Mouse (Mus musculus): Measurements from ENCODE around the gene Nanos3.
A peak's percentile ranks its signal among the peaks of the same experiment; 100 is the strongest.

Gene Nanos3

GRCm38 (mm10) chr8:84182833-84183232, 2.2 kb downstream of the Nanos3 start:
- no peak for DNase-seq

GRCm38 (mm10) chr8:84180530-84181190, 4.4 kb downstream of the Nanos3 start:
- peak; percentile 67 for DNase-seq

GRCm38 (mm10) chr8:84179946-84180345, 5.1 kb downstream of the Nanos3 start:
- DNase-seq, result no peak

- no peak for DNase-seq
These were observed 6.4 kb downstream of the Nanos3 start for GRCm38 (mm10) chr8:84178592-84178991.

- DNase-seq, result no peak
These were observed 7.6 kb downstream of the Nanos3 start for GRCm38 (mm10) chr8:84177405-84177804.

DNA sequence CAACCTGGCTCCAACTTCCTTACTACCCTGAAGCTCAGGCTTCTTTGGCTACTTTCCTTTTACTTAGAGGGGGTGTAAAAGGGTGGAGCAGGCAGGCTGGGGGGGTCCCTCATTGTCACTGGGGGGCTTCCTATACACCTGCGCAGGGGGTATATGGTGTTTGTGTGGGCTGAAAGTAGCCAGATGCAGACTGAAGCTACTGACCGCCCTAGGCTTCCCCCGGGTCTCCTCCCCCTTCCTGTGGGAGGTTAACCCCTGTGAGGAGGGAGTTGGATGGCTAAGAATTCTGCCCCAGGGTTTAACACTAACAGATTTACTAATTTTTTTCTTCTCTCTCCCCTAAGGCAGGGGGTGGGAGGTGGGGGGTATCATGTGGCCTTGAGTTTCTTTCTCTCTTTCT, 8.5 kb downstream of the Nanos3 start:
- DNase-seq, result no peak

GRCm38 (mm10) chr8:84173861-84174260, 11.2 kb downstream of the Nanos3 start:
- DNase-seq, result peak; percentile 18

GRCm38 (mm10) chr8:84170096-84170495, 14.9 kb downstream of the Nanos3 start:
- DNase-seq, result no peak

DNA sequence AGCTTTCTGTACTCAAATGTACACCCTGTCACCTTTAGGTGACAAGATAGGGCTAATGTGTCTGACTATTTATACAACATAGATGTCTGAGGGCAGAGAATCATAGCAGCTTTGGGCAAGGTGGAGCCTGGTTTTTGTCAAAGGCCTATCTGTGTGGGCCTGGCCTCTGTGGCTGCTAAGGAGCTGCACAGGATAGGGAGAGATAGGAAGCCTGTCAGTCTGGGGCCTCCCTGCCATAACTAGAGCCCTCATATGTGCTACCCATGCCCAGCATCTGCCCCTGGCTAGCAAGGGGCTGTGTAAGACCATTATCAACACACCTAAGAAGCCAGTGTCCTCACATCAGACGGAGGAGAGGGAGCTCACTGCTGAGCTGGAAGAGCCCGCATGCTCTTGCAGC, 17.3 kb downstream of the Nanos3 start:
- DNase-seq, result no peak

DNA sequence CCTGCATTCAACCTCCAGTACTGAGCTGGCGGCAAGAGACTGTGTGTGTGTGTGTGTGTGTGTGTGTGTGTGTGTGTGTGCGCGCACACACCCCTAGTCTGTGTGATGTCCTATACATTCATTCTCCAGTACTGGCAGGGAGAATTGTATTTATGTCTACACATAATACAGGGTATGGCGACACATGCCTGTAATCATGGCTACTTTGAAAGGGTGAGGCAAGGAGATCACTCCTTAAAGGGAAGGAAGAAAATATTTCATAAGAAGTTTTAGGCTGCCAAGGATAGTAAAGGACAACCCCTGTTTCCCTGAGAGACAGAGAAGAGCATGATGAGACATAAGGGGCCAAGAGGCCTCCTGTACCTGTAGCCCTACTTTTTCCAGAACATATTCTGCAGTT, 27.4 kb downstream of the Nanos3 start:
- no peak for DNase-seq

- no peak for DNase-seq
These were observed 35.8 kb downstream of the Nanos3 start for GRCm38 (mm10) chr8:84149181-84149580.

GRCm38 (mm10) chr8:84148531-84148850, 36.5 kb downstream of the Nanos3 start:
- peak; percentile 65 for DNase-seq

GRCm38 (mm10) chr8:84147769-84148530, 37.1 kb downstream of the Nanos3 start, which contains the start of the genes Cc2d1a and 4930432K21Rik:
Cc2d1a (minus strand) TSS chr8:84147936.
4930432K21Rik (plus strand) TSS chr8:84148025.
- peak; percentile 96 for DNase-seq

DNA sequence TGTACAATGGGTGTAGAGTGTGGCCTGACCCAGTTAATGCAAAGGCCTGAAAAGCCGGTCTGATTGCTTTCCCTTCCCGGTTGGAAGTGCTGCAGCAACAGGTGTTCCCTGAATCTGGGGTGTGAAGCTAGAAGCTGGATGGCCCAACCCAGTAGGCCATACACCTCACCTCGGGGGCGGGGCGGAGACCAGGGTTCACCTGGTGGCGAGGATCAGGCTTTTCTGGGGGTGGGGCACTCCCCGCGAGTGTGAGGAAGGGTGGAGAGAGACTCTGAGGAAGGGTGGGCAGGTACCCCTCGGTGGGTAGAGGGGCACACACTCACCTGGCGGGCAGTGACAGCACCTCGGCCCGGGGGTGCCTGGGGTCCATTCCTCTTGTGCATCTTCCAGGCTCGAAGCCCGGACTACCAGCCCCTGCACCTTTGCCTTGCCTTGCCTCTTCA, 37.7 kb downstream of the Nanos3 start:
- peak; percentile 66 for DNase-seq

DNA sequence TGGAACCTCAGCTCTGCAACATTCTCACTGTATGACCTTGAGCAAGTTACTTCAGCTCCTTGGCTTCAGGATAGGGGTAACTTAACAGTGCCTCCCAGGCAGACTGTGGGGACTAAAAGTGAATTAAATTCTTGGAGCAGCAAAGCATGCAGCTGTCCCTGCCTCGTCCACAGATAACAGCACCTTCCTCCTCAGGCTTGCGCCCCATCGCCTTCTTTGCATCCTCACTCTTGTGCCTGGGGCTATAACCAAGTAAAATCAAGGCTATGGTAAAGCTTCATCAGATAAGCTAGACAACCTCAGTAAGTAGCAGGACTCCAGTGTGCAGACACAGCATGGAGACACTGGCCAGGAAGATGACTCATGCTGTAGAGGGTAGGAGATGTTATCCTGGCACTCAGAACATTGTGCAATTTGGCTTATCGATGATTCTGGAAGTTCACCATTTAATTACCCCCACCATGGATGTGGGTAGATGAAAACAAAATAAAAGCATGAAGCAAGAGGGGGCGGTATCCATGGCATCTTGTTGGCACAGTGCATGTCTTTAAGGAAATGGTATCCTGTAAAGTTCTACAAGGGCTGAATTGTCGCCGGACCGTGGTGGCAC, 40.3 kb downstream of the Nanos3 start:
- no peak for DNase-seq

DNA sequence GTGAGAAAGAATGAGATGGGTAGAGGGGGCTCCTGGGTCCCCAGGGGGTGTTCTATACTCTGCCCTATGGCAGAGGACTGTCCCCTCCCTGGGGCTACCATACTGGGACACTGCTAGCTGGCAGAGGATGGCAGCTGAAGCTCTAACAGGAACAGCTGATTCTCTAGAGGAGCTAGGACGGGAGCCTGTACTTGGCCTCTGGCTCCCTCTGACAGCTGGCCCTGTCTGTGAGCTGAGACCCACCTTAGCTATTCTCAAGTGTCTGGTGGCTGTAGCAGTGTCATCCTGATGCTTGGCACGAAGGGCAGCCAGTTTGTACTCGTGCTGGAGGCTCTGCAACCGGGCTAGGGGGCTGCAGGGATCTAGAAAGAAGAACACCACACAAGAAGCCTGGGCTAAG, 44.2 kb downstream of the Nanos3 start:
- DNase-seq, result no peak

- no peak for DNase-seq
These were observed 47.2 kb downstream of the Nanos3 start for GRCm38 (mm10) chr8:84137848-84138247.

GRCm38 (mm10) chr8:84132225-84132624, 52.8 kb downstream of the Nanos3 start:
- no peak for DNase-seq

DNA sequence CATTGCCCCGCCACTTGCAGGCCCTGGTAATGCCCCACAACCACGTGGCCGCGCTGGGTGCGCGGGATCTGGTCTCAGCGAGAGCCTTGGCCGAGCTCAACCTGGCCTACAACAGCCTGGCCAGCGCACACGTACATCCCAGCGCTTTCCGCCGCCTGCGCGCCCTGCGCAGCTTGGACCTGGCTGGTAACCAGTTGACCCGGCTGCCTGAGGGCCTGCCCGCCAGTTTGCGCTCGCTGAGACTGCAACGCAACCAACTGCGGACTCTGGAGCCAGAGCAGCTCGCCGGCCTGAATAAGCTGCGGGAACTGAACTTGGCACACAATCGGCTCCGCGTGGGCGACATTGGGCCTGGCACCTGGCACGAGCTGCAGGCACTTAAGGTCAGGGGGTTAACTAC, 54.2 kb downstream of the Nanos3 start:
- no peak for DNase-seq

- DNase-seq, result no peak
These were observed 56.7 kb downstream of the Nanos3 start for GRCm38 (mm10) chr8:84128277-84128676.

DNA sequence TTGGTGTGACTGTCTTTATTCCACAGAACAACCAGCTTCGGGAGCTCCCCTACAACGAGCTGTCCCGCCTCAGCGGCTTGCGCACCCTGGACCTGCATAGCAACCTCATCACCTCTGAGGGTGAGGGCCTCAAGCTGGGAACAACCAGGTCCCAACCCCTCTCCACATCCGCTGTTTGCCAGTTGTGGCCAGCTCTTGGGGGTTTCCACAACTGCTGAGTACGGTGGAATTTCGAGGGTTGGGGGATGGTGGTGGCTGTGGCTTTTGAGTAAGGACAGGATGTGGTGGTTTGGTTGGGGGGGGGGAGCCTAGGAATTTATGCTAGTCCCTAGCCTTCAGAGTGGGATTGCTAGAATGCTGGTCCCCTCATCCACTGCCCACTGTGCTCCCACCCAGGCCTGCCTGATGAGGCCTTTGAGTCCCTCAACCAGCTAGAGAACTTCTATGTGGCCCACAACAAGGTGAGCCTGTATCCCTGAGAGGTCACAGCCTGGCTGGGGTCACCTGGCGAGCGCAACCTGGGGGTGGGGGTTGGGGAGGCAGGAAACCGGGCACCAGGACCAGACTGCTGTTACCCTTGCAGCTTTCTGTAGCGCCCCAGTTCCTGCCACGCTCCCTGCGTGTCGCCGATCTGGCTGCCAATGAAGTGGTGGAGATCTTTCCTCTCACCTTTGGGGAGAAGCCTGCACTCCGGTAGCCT, 57.7 kb downstream of the Nanos3 start:
- DNase-seq, result peak; percentile 31

DNA sequence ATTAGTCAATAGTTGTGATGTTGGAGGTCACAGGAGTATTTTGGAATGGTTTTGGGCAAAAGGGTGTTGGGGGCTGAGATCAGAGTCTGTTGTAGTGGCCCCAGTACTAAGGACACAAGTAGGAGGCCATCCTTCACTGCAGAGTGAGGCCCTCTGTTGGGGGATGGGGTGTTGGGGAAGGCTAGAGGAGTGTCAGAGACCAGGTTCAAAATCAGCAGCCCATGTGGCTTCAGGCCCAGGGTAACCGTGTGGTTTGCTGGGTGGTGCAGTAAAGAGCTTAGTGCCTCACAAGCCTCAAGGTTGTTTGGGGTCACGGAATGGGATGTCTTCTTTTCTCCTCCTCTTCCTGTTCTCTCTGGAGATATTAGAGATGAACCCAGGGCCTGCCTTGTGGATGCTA, 58.3 kb downstream of the Nanos3 start:
- no peak for DNase-seq

GRCm38 (mm10) chr8:84125656-84126055, 59.4 kb downstream of the Nanos3 start, which contains the start of gene Podnl1:
Podnl1 (plus strand) TSS chr8:84125989.
- DNase-seq, result peak; percentile 81
